Mouse (Mus musculus): Measurements from ENCODE around the gene Ddx3y. TPM values are rescaled to one million over a fixed set of nuclear protein-coding genes. Genes with fewer than 3 reads are reported as not detected.

Ddx3y gene
- polyA plus RNA-seq (2012; rRNA removed) (4.1 and 9.1 TPM in 2 replicates), polyA plus RNA-seq (2014; fragmentation: Nextera tagmentation; extraction: Ambion mirVana) (13.6 TPM in 1 of 2 replicates, not detected in the other)

GRCm38 (mm10) chrY:1286171-1286795 lies at the start of gene Ddx3y:
TSS of gene Ddx3y (minus strand) at chrY:1286629.
- 1% methylated on average over 29 of the region's 31 CpGs for WGBS (ENCODE audit: insufficient replicate concordance)
- H3K27ac ChIP-seq, result peak within 1 kb of the TSS; percentile 66; the same call in 1 of the 2 replicates
- no peaks in the 10 kb centered on the region for H3K9me3 ChIP-seq (ENCODE audit: control insufficient read depth, low read length)
- peak within 1 kb of the TSS; percentile 60 to 81 for H3K4me3 ChIP-seq (ENCODE audit: insufficient read depth in 1 of 2, low read depth in 2 of 2, low read length in 2 of 2)
- H3K4me1 ChIP-seq (replicated peaks; ENCODE audit: control insufficient read depth in 2 of 2, insufficient read depth in 2 of 2, low read length in 1 of 2), result no peaks in the 10 kb centered on the region
- no peaks in the 10 kb centered on the region for H3K36me3 ChIP-seq (replicated peaks; ENCODE audit: control insufficient read depth, insufficient read depth, low read depth)
- peak; percentile 80 for ATAC-seq (ENCODE audit: insufficient read depth)
- peak; percentile 24 to 72 (median 67) for DNase-seq (ENCODE audit: low read depth in 3 of 3, low spot score in 3 of 3)
- no peak for TF ChIP-seq EP300 (IDR thresholded peaks at IDR 0.05; ENCODE audit: low read depth)
- no peak for TF ChIP-seq CTCF (IDR thresholded peaks at IDR 0.05; ENCODE audit: low read depth)
- no peaks in the 10 kb centered on the region for H3K27me3 ChIP-seq (ENCODE audit: control insufficient read depth, insufficient read depth, low read length)
- peak within 1 kb of the TSS; percentile 50; the same call in 1 of the 2 replicates for H3K4me2 ChIP-seq (ENCODE audit: low read depth)
- H3K9ac ChIP-seq (replicated peaks), result peak within 1 kb of the TSS; percentile 61

- no peaks in the 10 kb centered on the region for H3K36me3 ChIP-seq (replicated peaks; ENCODE audit: control insufficient read depth, insufficient read depth, low read depth)
- ATAC-seq (ENCODE audit: insufficient read depth) (no peak), DNase-seq (ENCODE audit: low read depth in 3 of 3, low spot score in 3 of 3) (no peak)
- TF ChIP-seq CTCF (IDR thresholded peaks at IDR 0.05; ENCODE audit: low read depth) (no peak), EP300 (IDR thresholded peaks at IDR 0.05; ENCODE audit: low read depth) (no peak)
- H3K4me3 ChIP-seq (ENCODE audit: insufficient read depth in 1 of 2, low read depth in 2 of 2, low read length in 2 of 2), result no peak overlapping the region
- H3K9ac ChIP-seq (replicated peaks), result no peak overlapping the region
- H3K27me3 ChIP-seq (ENCODE audit: control insufficient read depth, insufficient read depth, low read length), result no peaks in the 10 kb centered on the region
- H3K9me3 ChIP-seq (ENCODE audit: control insufficient read depth, low read length), result no peaks in the 10 kb centered on the region
- no peak overlapping the region for H3K4me2 ChIP-seq (ENCODE audit: low read depth)
- no peaks in the 10 kb centered on the region for H3K4me1 ChIP-seq (replicated peaks; ENCODE audit: control insufficient read depth in 2 of 2, insufficient read depth in 2 of 2, low read length in 1 of 2)
- H3K27ac ChIP-seq, result no peak overlapping the region
Observed at GRCm38 (mm10) chrY:1293708-1294107, 7.3 kb upstream of the Ddx3y start.

- no peak for TF ChIP-seq CTCF (IDR thresholded peaks at IDR 0.05; ENCODE audit: low read depth)
- TF ChIP-seq EP300 (IDR thresholded peaks at IDR 0.05; ENCODE audit: low read depth), result no peak
- peak; percentile 63; the same call in 1 of the 2 replicates for ATAC-seq (ENCODE audit: insufficient read depth)
- Histone ChIP-seq H3K27me3 (ENCODE audit: control insufficient read depth, insufficient read depth, low read length) (no peaks in the 10 kb centered on the region), H3K27ac (peak overlapping the region; percentile 66; the same call in 1 of the 2 replicates), H3K4me3 (ENCODE audit: insufficient read depth in 1 of 2, low read depth in 2 of 2, low read length in 2 of 2) (peak overlapping the region; percentile 60 to 81), H3K4me2 (ENCODE audit: low read depth) (peak overlapping the region; percentile 50; the same call in 1 of the 2 replicates), H3K4me1 (replicated peaks; ENCODE audit: control insufficient read depth in 2 of 2, insufficient read depth in 2 of 2, low read length in 1 of 2) (no peaks in the 10 kb centered on the region), H3K36me3 (replicated peaks; ENCODE audit: control insufficient read depth, insufficient read depth, low read depth) (no peaks in the 10 kb centered on the region), H3K9ac (replicated peaks) (peak overlapping the region; percentile 61; the same call in 1 of the 2 replicates), H3K9me3 (ENCODE audit: control insufficient read depth, low read length) (no peaks in the 10 kb centered on the region)
- peak in 1 of 3 experiments; percentile 37 for DNase-seq (ENCODE audit: low read depth in 3 of 3, low spot score in 3 of 3)
- 5% methylated on average over 11 of the region's 12 CpGs for WGBS (ENCODE audit: insufficient replicate concordance)
Observed at GRCm38 (mm10) chrY:1285735-1286134, 694 bp downstream of the Ddx3y start.

- 56% methylated on average over 5 of the region's 6 CpGs for WGBS (ENCODE audit: insufficient replicate concordance)
- Histone ChIP-seq H3K4me1 (replicated peaks; ENCODE audit: control insufficient read depth in 2 of 2, insufficient read depth in 2 of 2, low read length in 1 of 2) (no peaks in the 10 kb centered on the region), H3K9ac (replicated peaks) (no peak overlapping the region)
Observed at GRCm38 (mm10) chrY:1246117-1246516, 40.3 kb downstream of the Ddx3y start.

GRCm38 (mm10) chrY:1245426-1245863 lies 41.0 kb downstream of the Ddx3y start, which contains the start of gene Uty:
TSS of gene Uty (minus strand) at chrY:1245759.
- TF ChIP-seq CTCF (IDR thresholded peaks at IDR 0.05; ENCODE audit: low read depth) (no peak), EP300 (IDR thresholded peaks at IDR 0.05; ENCODE audit: low read depth) (no peak)
- ATAC-seq (ENCODE audit: insufficient read depth) (peak; percentile 91), DNase-seq (ENCODE audit: low read depth in 3 of 3, low spot score in 3 of 3) (peak; percentile 22 to 79 (median 63))
- Histone ChIP-seq H3K36me3 (replicated peaks; ENCODE audit: control insufficient read depth, insufficient read depth, low read depth) (no peaks in the 10 kb centered on the region), H3K9me3 (ENCODE audit: control insufficient read depth, low read length) (no peaks in the 10 kb centered on the region), H3K27me3 (ENCODE audit: control insufficient read depth, insufficient read depth, low read length) (no peaks in the 10 kb centered on the region), H3K4me3 (ENCODE audit: insufficient read depth in 1 of 2, low read depth in 2 of 2, low read length in 2 of 2) (peak within 1 kb of the TSS; percentile 60 to 90), H3K4me2 (ENCODE audit: low read depth) (peak within 1 kb of the TSS; percentile 50), H3K9ac (replicated peaks) (peak within 1 kb of the TSS; percentile 58), H3K4me1 (replicated peaks; ENCODE audit: control insufficient read depth in 2 of 2, insufficient read depth in 2 of 2, low read length in 1 of 2) (no peaks in the 10 kb centered on the region), H3K27ac (peak within 1 kb of the TSS; percentile 35; the same call in 1 of the 2 replicates)
- 2% methylated on average over 16 of the region's 21 CpGs for WGBS (ENCODE audit: insufficient replicate concordance)

More at GRCm38 (mm10) chrY:1246117-1246516, 40.3 kb downstream of the Ddx3y start:
- Histone ChIP-seq H3K4me3 (ENCODE audit: insufficient read depth in 1 of 2, low read depth in 2 of 2, low read length in 2 of 2) (no peak overlapping the region), H3K27me3 (ENCODE audit: control insufficient read depth, insufficient read depth, low read length) (no peaks in the 10 kb centered on the region), H3K27ac (no peak overlapping the region), H3K4me2 (ENCODE audit: low read depth) (peak overlapping the region; percentile 20; the same call in 1 of the 2 replicates), H3K36me3 (replicated peaks; ENCODE audit: control insufficient read depth, insufficient read depth, low read depth) (no peaks in the 10 kb centered on the region), H3K9me3 (ENCODE audit: control insufficient read depth, low read length) (no peaks in the 10 kb centered on the region)
- TF ChIP-seq CTCF (IDR thresholded peaks at IDR 0.05; ENCODE audit: low read depth) (no peak), EP300 (IDR thresholded peaks at IDR 0.05; ENCODE audit: low read depth) (no peak)
- DNase-seq (ENCODE audit: low read depth in 3 of 3, low spot score in 3 of 3) (no peak), ATAC-seq (ENCODE audit: insufficient read depth) (no peak)
